In the genomic region with DNA sequence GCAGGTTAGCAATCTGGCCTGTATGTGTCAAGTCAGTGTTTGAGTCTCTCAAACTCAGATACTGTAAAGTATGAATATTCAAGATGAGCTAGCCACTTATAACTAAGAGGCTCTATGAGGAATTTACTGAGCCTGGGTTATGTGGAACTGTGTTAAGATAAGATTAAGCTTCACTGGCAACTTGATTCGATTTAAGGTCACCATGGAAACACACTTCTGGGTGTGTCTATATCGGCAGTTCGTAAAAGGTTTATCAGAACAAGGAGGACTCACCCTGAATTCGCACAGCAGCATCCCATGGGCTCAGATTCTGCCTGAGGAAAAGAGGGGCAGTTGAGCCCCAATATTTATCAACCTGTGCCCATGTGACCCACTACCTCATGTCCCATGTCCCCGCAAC, we compare ENCODE assay signal across 25 mouse cellular contexts.
DNase-seq lines count a peak whose midpoint lies in the region; ATAC-seq and TF ChIP-seq lines count a peak whose summit lies in the region.
"Had no signal": no experiment of that assay in that cellular context is flagged by ENCODE, and none has a peak within 500 bp of the region (broad histone marks: within the 10 kb centered on the region; RNA-seq: fewer than 3 reads in every experiment).

No protein-coding gene starts in this region.

- DNase-seq in liver, embryonic 13.5 days: no peak
- no peak for DNase-seq in liver, postnatal 0 days
- DNase-seq in stomach, postnatal 0 days (ENCODE audit: low spot score): no peak
- DNase-seq: adrenal gland, adult 8-10 months; adrenal gland, postnatal 14 days; adrenal gland, postnatal 36 days; cerebellum, adult 11 months; cerebellum, adult 18-20 months; cerebellum, adult 8-10 months; cerebellum, adult 9-11 months; cerebellum, postnatal 14 days; cerebellum, postnatal 36 days; forebrain, postnatal 0 days had no signal

- H3K9me3 ChIP-seq in liver, embryonic 13.5 days (replicated peaks): no peaks in the 10 kb centered on the region
- no peaks in the 10 kb centered on the region for H3K9me3 ChIP-seq in liver, postnatal 0 days (ENCODE audit: low read length)
- H3K9me3 ChIP-seq in stomach, postnatal 0 days (ENCODE audit: control insufficient read depth, low read length): no peaks in the 10 kb centered on the region
- H3K9me3 ChIP-seq: embryonic facial prominence, embryonic 13.5 days; embryonic facial prominence, embryonic 15.5 days; forebrain, embryonic 13.5 days; forebrain, embryonic 15.5 days; G1E had no signal

- WGBS in liver, embryonic 13.5 days (ENCODE audit: insufficient replicate concordance): 35% methylated on average over 5 of the region's 5 CpGs
- 67% methylated on average over 5 of the region's 5 CpGs for WGBS in liver, postnatal 0 days (ENCODE audit: insufficient replicate concordance)
- WGBS in stomach, postnatal 0 days: 68% methylated on average over 5 of the region's 5 CpGs

- no peak for TF ChIP-seq EP300 in liver, postnatal 0 days (IDR thresholded peaks at IDR 0.05; ENCODE audit: low read depth)
- TF ChIP-seq EP300 in stomach, postnatal 0 days (optimal IDR thresholded peaks at IDR 0.05): no peak

- 0 out of 2 replicates have a peak, but pooled peaks have one; percentile 10 for ATAC-seq in liver, embryonic 13.5 days (ENCODE audit: low read depth)
- no peak for ATAC-seq in liver, postnatal 0 days
- ATAC-seq in common myeloid progenitor, adult 5-6 weeks (replicated peaks; ENCODE audit: low read depth, poor library complexity, severe bottlenecking): peak; percentile 45; the same call in 1 of the 2 replicates
- ATAC-seq in megakaryocyte progenitor cell, adult 5-6 weeks (replicated peaks; ENCODE audit: poor library complexity): peak; percentile 57
- no peak for ATAC-seq in frontal cortex, adult (ENCODE audit: low TSS enrichment)
- no peak for ATAC-seq in stomach, postnatal 0 days (ENCODE audit: low FRiP score, low TSS enrichment)
- no peak for ATAC-seq in CD4-positive, CD25-positive, alpha-beta regulatory T cell, adult 4 months
- ATAC-seq: activated CD4-positive, CD25-positive, alpha-beta regulatory T cell, adult 4 months; forebrain, embryonic 13.5 days; forebrain, embryonic 15.5 days; forebrain, postnatal 0 days; Patski had no signal

- H3K36me3 ChIP-seq in liver, embryonic 13.5 days: no peaks in the 10 kb centered on the region
- H3K36me3 ChIP-seq in liver, postnatal 0 days (replicated peaks; ENCODE audit: insufficient read depth, low read length): no peaks in the 10 kb centered on the region
- no peaks in the 10 kb centered on the region for H3K36me3 ChIP-seq in stomach, postnatal 0 days (ENCODE audit: control insufficient read depth, insufficient read depth, low read length)
- H3K36me3 ChIP-seq: embryonic facial prominence, embryonic 15.5 days; forebrain, embryonic 15.5 days; G1E had no signal

- H3K27ac ChIP-seq in liver, embryonic 13.5 days: no peak overlapping the region
- H3K27ac ChIP-seq in liver, postnatal 0 days (ENCODE audit: low read depth): no peak overlapping the region
- H3K27ac ChIP-seq in stomach, postnatal 0 days (replicated peaks): no peak overlapping the region
- H3K27ac ChIP-seq: embryonic facial prominence, embryonic 13.5 days; embryonic facial prominence, embryonic 15.5 days; forebrain, embryonic 13.5 days; forebrain, embryonic 15.5 days had no signal

- no peaks in the 10 kb centered on the region for H3K4me1 ChIP-seq in liver, embryonic 13.5 days (replicated peaks)
- no peaks in the 10 kb centered on the region for H3K4me1 ChIP-seq in liver, postnatal 0 days (ENCODE audit: insufficient read depth)
- H3K4me1 ChIP-seq in stomach, postnatal 0 days (replicated peaks; ENCODE audit: control insufficient read depth, insufficient read depth): no peaks in the 10 kb centered on the region
- H3K4me1 ChIP-seq: embryonic facial prominence, embryonic 15.5 days; forebrain, embryonic 15.5 days had no signal

- no peaks in the 10 kb centered on the region for H3K27me3 ChIP-seq in liver, embryonic 13.5 days
- no peaks in the 10 kb centered on the region for H3K27me3 ChIP-seq in liver, postnatal 0 days (ENCODE audit: insufficient read depth, low read length)
- H3K27me3 ChIP-seq in stomach, postnatal 0 days (ENCODE audit: control insufficient read depth, insufficient read depth, low read length): no peaks in the 10 kb centered on the region
- H3K27me3 ChIP-seq: CH12.LX; embryonic facial prominence, embryonic 13.5 days; embryonic facial prominence, embryonic 15.5 days; forebrain, embryonic 13.5 days; forebrain, embryonic 15.5 days; Patski had no signal

- no peak overlapping the region for H3K4me2 ChIP-seq in liver, embryonic 13.5 days
- no peak overlapping the region for H3K4me2 ChIP-seq in liver, postnatal 0 days (ENCODE audit: low read depth, low read length)
- H3K4me2 ChIP-seq in stomach, postnatal 0 days (replicated peaks; ENCODE audit: low read depth): no peak overlapping the region
- H3K4me2 ChIP-seq: embryonic facial prominence, embryonic 13.5 days; embryonic facial prominence, embryonic 15.5 days; forebrain, embryonic 13.5 days; forebrain, embryonic 15.5 days had no signal

- TF ChIP-seq CTCF in liver, postnatal 0 days (IDR thresholded peaks at IDR 0.05; ENCODE audit: low read depth): no peak
- TF ChIP-seq CTCF in stomach, postnatal 0 days (IDR thresholded peaks at IDR 0.05; ENCODE audit: low read depth): no peak

- no peak overlapping the region for H3K9ac ChIP-seq in liver, embryonic 13.5 days
- no peak overlapping the region for H3K9ac ChIP-seq in liver, postnatal 0 days (replicated peaks)
- no peak overlapping the region for H3K9ac ChIP-seq in stomach, postnatal 0 days (ENCODE audit: low read length)
- H3K9ac ChIP-seq: embryonic facial prominence, embryonic 13.5 days; embryonic facial prominence, embryonic 15.5 days; forebrain, embryonic 13.5 days; forebrain, embryonic 15.5 days; forebrain, postnatal 0 days had no signal

- H3K4me3 ChIP-seq in liver, embryonic 13.5 days (replicated peaks): no peak overlapping the region
- no peak overlapping the region for H3K4me3 ChIP-seq in liver, postnatal 0 days (ENCODE audit: low read depth, low read length)
- H3K4me3 ChIP-seq in stomach, postnatal 0 days (ENCODE audit: low read depth, low read length): no peak overlapping the region
- H3K4me3 ChIP-seq: embryonic facial prominence, embryonic 13.5 days; embryonic facial prominence, embryonic 15.5 days; forebrain, embryonic 13.5 days; forebrain, embryonic 15.5 days had no signal

Comparison
In these comparisons a context has a peak if more than half of its experiments do, and no peak if none do; other contexts are left out.
1. ATAC-seq: peak in liver, embryonic 13.5 days (single experiment), common myeloid progenitor, adult 5-6 weeks (single experiment) and megakaryocyte progenitor cell, adult 5-6 weeks (single experiment); none in liver, postnatal 0 days (single experiment), frontal cortex, adult (single experiment), stomach, postnatal 0 days (single experiment) and CD4-positive, CD25-positive, alpha-beta regulatory T cell, adult 4 months (single experiment).